Mouse (Mus musculus) hindbrain, postnatal 0 days (tissue): ENCODE data around the gene Dnajc14. TPM values are rescaled to one million over a fixed set of nuclear protein-coding genes. Genes with fewer than 3 reads are reported as not detected.
"Not testable (repeated sequence)": the region's sequence is repeated elsewhere in the genome, so short reads cannot be mapped to it uniquely, and the experiment has no call there.

Experiments used
- ATAC-seq: fragments of 200-750 bp; cut with Nextera tagmentation; 2 replicates; pipeline ENCODE4 v1.8.0; 2017; ENCODE audit warnings: mild to moderate bottlenecking, moderate TSS enrichment, moderate library complexity
- DNase-seq: peaks from one replicate; pipeline ENCODE4 v3.0.0-alpha.2; 2015; ENCODE audit warnings: low spot score
- H3K27ac ChIP-seq: fragments of 300-500 bp; sonication (generic); 2 replicates; pipeline ENCODE4 v1.5.1; 2014; ENCODE audit warnings: mild to moderate bottlenecking
- H3K27me3 ChIP-seq: fragments of 300-500 bp; sonication (generic); 2 replicates; pipeline ENCODE4 v1.6.1; 2014; ENCODE audit warnings: low read length, mixed read lengths; ENCODE audit not compliant: insufficient read depth
- H3K36me3 ChIP-seq: fragments of 300-500 bp; sonication (generic); 2 replicates; pipeline ENCODE4 v1.6.1; 2014; ENCODE audit warnings: low read length, mixed read lengths; ENCODE audit not compliant: insufficient read depth
- H3K4me1 ChIP-seq: fragments of 300-500 bp; sonication (generic); 2 replicates; pipeline ENCODE4 v1.6.1; 2014; ENCODE audit warnings: antibody characterized with exemption, low read length, mixed read lengths; ENCODE audit not compliant: insufficient read depth
- H3K4me2 ChIP-seq: fragments of 300-500 bp; sonication (generic); 2 replicates; pipeline ENCODE4 v1.6.1; 2014; ENCODE audit warnings: low read depth, mild to moderate bottlenecking, low read length, moderate library complexity, mixed read lengths
- H3K4me3 ChIP-seq: fragments of 300-500 bp; sonication (generic); 2 replicates; pipeline ENCODE4 v1.5.1; 2014; ENCODE audit warnings: low read length
- H3K9ac ChIP-seq: fragments of 300-500 bp; sonication (generic); replicated peaks from 2 replicates; pipeline ENCODE4 v1.6.1; 2014; ENCODE audit warnings: mild to moderate bottlenecking, low read length, moderate library complexity, mixed read lengths
- H3K9me3 ChIP-seq: fragments of 300-500 bp; sonication (generic); 2 replicates; pipeline ENCODE4 v1.6.1; 2016; ENCODE audit warnings: low read length, mixed read lengths
- CTCF ChIP-seq: IDR thresholded peaks from 2 replicates; pipeline ENCODE4 v1.5.1; 2016; ENCODE audit warnings: antibody characterized with exemption, control low read depth, low read depth
- WGBS: fragments of 180-500 bp; shearing (Covaris S2); extraction: QIAGEN DNeasy Blood & Tissue Kit; methylation state at CpG from one replicate; pipeline ENCODE4 v1.1.7; 2014; 5-methylcytosine and 5-hydroxymethylcytosine counted together
- polyA plus RNA-seq: library from polyadenylated mRNA; unstranded; fragments of >200 nt; fragmentation: Nextera tagmentation; extraction: Ambion mirVana; gene quantifications from 2 replicates; pipeline ENCODE4 v1.2.1, GENCODE M21; 2015
- total RNA-seq: library from RNA; depleted of rRNA; stranded (reverse); fragments of >200 nt; gene quantifications from 2 replicates; pipeline ENCODE4 v1.2.3, GENCODE M21; 2014

Gene Dnajc14
- total and polyA plus RNA-seq, 2 experiments from 2014 or later = 30.9 to 32.7 TPM

DNA sequence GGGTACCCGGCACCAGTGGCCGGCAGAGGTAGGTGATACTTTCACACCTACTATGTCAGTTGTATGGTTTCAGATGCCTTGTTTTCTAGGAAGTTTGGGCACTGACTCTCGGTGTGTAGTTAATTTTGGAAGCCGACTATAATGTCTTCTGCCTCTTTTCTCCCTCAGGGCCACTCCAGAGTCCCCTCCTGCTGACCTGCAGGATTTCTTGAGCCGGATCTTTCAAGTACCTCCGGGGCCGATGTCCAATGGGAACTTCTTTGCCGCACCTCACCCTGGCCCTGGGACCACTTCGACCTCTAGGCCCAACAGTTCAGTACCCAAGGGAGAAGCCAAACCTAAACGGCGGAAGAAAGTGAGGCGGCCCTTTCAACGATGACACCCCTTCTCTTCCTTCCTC lies 13.2 kb downstream of the Dnajc14 start, which contains the start of gene Sarnp:
Gene Sarnp, plus strand, starts transcription at position 301 of the 400 bp plus-strand sequence.
- ATAC-seq (no peak), DNase-seq (no peak)
- Histone ChIP-seq H3K36me3 (peaks cover 51% of the 10 kb centered on the region), H3K4me2 (no peak within 1 kb of the TSS), H3K9me3 (no peaks in the 10 kb centered on the region), H3K4me1 (no peaks in the 10 kb centered on the region), H3K9ac (no peak within 1 kb of the TSS), H3K4me3 (no peak within 1 kb of the TSS), H3K27ac (no peak within 1 kb of the TSS), H3K27me3 (no peaks in the 10 kb centered on the region)
- WGBS = 89% methylated on average over 13 of the region's 13 CpGs
- no peak for TF ChIP-seq CTCF

GRCm38 (mm10) chr10:128820217-128820616 lies 16.4 kb downstream of the Dnajc14 start:
- ATAC-seq = no peak
- DNase-seq = no peak

GRCm38 (mm10) chr10:128821358-128822056 lies 17.6 kb downstream of the Dnajc14 start, which contains the start of gene Ormdl2:
TSS of gene Ormdl2 (minus strand) at chr10:128821645.
- ATAC-seq (peak; percentile 100), DNase-seq (peak; percentile 100)
- no peaks in the 10 kb centered on the region for H3K27me3 ChIP-seq
- TF ChIP-seq CTCF = no peak; the same call in 1 of the 2 replicates
- H3K4me1 ChIP-seq = peaks cover 8% of the 10 kb centered on the region
- peak within 1 kb of the TSS; percentile 76 for H3K4me3 ChIP-seq
- peak within 1 kb of the TSS; percentile 65; the same call in 1 of the 2 replicates for H3K27ac ChIP-seq
- under 1% methylated on average over 46 of the region's 46 CpGs for WGBS
- H3K9me3 ChIP-seq = no peaks in the 10 kb centered on the region
- peak within 1 kb of the TSS; percentile 69 for H3K9ac ChIP-seq
- peak within 1 kb of the TSS; percentile 71 for H3K4me2 ChIP-seq
- H3K36me3 ChIP-seq = peaks cover 31% of the 10 kb centered on the region

More at GRCm38 (mm10) chr10:128820217-128820616, 16.4 kb downstream of the Dnajc14 start:
- Histone ChIP-seq H3K4me3 (no peak overlapping the region), H3K27ac (no peak overlapping the region), H3K9ac (no peak overlapping the region), H3K9me3 (no peaks in the 10 kb centered on the region), H3K4me1 (peaks cover 8% of the 10 kb centered on the region), H3K27me3 (no peaks in the 10 kb centered on the region), H3K4me2 (no peak overlapping the region), H3K36me3 (peaks cover 41% of the 10 kb centered on the region)
- TF ChIP-seq CTCF = no peak
- 79% methylated on average over 4 of the region's 4 CpGs for WGBS

DNA sequence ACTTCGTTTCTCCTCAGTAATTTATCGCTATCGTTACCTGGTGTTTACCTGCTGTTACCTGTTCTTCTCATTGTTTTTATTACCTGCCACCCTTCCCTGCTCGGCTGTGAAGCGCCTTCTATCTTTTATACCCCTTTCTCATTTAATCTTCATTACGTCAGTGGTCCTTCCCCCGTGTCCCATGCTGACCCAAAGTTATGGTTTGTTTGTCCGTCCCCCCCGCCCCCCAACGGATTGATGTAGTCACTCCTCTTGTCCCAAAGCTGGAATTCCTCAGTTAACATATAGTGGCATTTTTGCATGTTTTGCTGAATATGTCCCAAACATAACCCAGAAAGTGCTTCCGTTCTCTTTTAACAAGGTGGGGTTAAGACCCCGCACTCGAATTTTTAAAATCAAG lies 18.3 kb downstream of the Dnajc14 start:
- H3K4me2 ChIP-seq = peak overlapping the region; percentile 71
- peaks cover 8% of the 10 kb centered on the region for H3K4me1 ChIP-seq
- no peaks in the 10 kb centered on the region for H3K27me3 ChIP-seq
- no peaks in the 10 kb centered on the region for H3K9me3 ChIP-seq
- no peak for TF ChIP-seq CTCF
- peak overlapping the region; percentile 76 for H3K4me3 ChIP-seq
- 5% methylated on average over 13 of the region's 13 CpGs for WGBS
- DNase-seq = no peak
- peaks cover 24% of the 10 kb centered on the region for H3K36me3 ChIP-seq
- H3K27ac ChIP-seq = peak overlapping the region; percentile 65; the same call in 1 of the 2 replicates
- no peak; the same call in 1 of the 2 replicates for ATAC-seq
- peak overlapping the region; percentile 69 for H3K9ac ChIP-seq

DNA sequence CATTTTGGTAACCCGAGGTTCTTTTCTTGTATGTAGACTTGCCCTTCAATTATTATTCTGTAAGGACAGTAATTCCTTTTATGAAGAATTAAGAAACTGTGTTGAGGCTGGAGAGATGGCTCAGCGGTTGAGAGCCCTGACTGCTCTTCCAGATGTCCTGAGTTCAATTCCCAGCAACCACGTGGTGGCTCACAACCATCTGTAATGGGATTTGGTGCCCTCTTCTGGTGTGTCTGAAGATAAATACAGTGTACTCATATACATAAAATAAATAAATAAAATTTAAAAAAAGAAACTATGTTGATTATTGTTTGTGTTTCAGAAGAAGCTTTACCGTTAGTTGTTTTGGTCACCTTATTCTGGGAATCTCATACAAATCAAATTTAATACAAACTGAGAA lies 19.2 kb downstream of the Dnajc14 start:
- not testable (repeated sequence) for H3K4me1 ChIP-seq, ATAC-seq, H3K27ac ChIP-seq, DNase-seq, H3K9ac ChIP-seq, H3K9me3 ChIP-seq, H3K4me3 ChIP-seq, H3K27me3 ChIP-seq
- Histone ChIP-seq H3K4me2 (peak overlapping the region; percentile 71; the same call in 1 of the 2 replicates), H3K36me3 (peaks cover 15% of the 10 kb centered on the region)
- WGBS = 76% methylated on average over 4 of the region's 4 CpGs

GRCm38 (mm10) chr10:128823821-128824220 lies 20.0 kb downstream of the Dnajc14 start:
- Histone ChIP-seq H3K9me3 (no peaks in the 10 kb centered on the region), H3K27me3 (no peaks in the 10 kb centered on the region), H3K4me2 (no peak overlapping the region), H3K27ac (no peak overlapping the region), H3K4me3 (no peak overlapping the region), H3K36me3 (peaks cover 10% of the 10 kb centered on the region), H3K4me1 (peaks cover 8% of the 10 kb centered on the region), H3K9ac (no peak overlapping the region)
- DNase-seq (no peak), ATAC-seq (no peak)
- 96% methylated on average over 9 of the region's 9 CpGs for WGBS
- no peak for TF ChIP-seq CTCF

- ATAC-seq (no peak), DNase-seq (no peak)
- H3K4me2 ChIP-seq = no peak overlapping the region
- H3K27me3 ChIP-seq = no peaks in the 10 kb centered on the region
- H3K27ac ChIP-seq = no peak overlapping the region
- H3K4me3 ChIP-seq = no peak overlapping the region
- H3K36me3 ChIP-seq = peaks cover 19% of the 10 kb centered on the region; the same call in 1 of the 2 replicates
- H3K9me3 ChIP-seq = no peaks in the 10 kb centered on the region
- no peak overlapping the region for H3K9ac ChIP-seq
- no peak for TF ChIP-seq CTCF
- no peaks in the 10 kb centered on the region for H3K4me1 ChIP-seq
These were observed 33.5 kb downstream of the Dnajc14 start for GRCm38 (mm10) chr10:128837400-128837799.
